Mouse (Mus musculus): ENCODE results near the gene Pfkfb3. TPM values are rescaled to one million over a fixed set of nuclear protein-coding genes. Genes with fewer than 3 reads are reported as not detected.

Pfkfb3 gene
- total RNA-seq, 1 experiment: 19.6 TPM

DNA sequence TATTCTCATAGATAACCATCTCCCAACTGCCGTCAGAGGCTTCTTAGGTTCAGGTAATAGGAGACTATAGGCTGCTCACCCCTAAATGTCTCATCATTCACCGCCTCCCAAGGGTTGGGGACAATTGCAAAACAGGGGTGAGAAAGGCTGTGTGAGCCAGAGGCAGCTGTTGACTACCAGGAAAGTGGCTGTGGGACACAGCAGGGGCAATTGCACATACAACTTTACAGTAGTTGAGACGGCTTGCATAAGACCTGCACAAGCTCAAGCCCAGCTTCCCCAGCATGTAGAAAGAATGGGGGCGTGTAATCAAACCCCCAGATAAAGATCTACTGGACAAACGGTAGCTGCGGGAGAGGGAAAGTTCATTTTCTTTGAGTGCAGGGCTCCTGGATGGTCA, 29.1 kb downstream of the Pfkfb3 start:
- no peaks in the 10 kb centered on the region for H3K9me3 ChIP-seq (ENCODE audit: control insufficient read depth, insufficient read depth, low read depth, low read length)
- no peaks in the 10 kb centered on the region; a peak in 1 of 4 replicates for H3K4me1 ChIP-seq (ENCODE audit: control insufficient read depth in 2 of 2, insufficient read depth in 2 of 2, low read length in 2 of 2, poor library complexity in 1 of 2)
- no peak overlapping the region for H3K27ac ChIP-seq (ENCODE audit: insufficient read depth, low read depth, low read length, poor library complexity, severe bottlenecking)
- no peak for TF ChIP-seq CHD2 (IDR thresholded peaks at IDR 0.05; ENCODE audit: low read depth, low read length)
- no peak for TF ChIP-seq ZNF384 (IDR thresholded peaks at IDR 0.05; ENCODE audit: low read depth, low read length)
- TF ChIP-seq HCFC1 (IDR thresholded peaks at IDR 0.05; ENCODE audit: borderline replicate concordance, insufficient read depth, low read length): no peak
- no peaks in the 10 kb centered on the region for H3K36me3 ChIP-seq (ENCODE audit: control insufficient read depth, insufficient read depth, low read length, poor library complexity, severe bottlenecking)
- H3K9ac ChIP-seq (ENCODE audit: insufficient read depth, low read depth, low read length, poor library complexity, severe bottlenecking): no peak overlapping the region
- DNase-seq (ENCODE audit: low read depth, low spot score): no peak
- H3K4me3 ChIP-seq (ENCODE audit: insufficient read depth in 1 of 2, low read depth in 1 of 2, low read length in 2 of 2, poor library complexity in 1 of 2, severe bottlenecking in 1 of 2): no peak overlapping the region
- in situ Hi-C loops (cut with MboI; ENCODE audit: low sequenced_read_pairs in 2 of 2, unreplicated experiment in 2 of 2): loop anchor here (25.0 kb wide), 1 partner anchor 187 kb away; no protein-coding TSS in a partner anchor

GRCm38 (mm10) chr2:11521758-11522157, 32.1 kb downstream of the Pfkfb3 start:
- H3K36me3 ChIP-seq (ENCODE audit: control insufficient read depth, insufficient read depth, low read length, poor library complexity, severe bottlenecking): no peaks in the 10 kb centered on the region
- no peak overlapping the region for H3K9ac ChIP-seq (ENCODE audit: insufficient read depth, low read depth, low read length, poor library complexity, severe bottlenecking)
- TF ChIP-seq ZC3H11A (IDR thresholded peaks at IDR 0.05; ENCODE audit: borderline replicate concordance, low read depth, low read length) (no peak), CHD2 (IDR thresholded peaks at IDR 0.05; ENCODE audit: low read depth, low read length) (no peak), ZNF384 (IDR thresholded peaks at IDR 0.05; ENCODE audit: low read depth, low read length) (no peak), MAFK (IDR thresholded peaks at IDR 0.05; ENCODE audit: insufficient read depth, low read depth, low read length) (no peak), HCFC1 (IDR thresholded peaks at IDR 0.05; ENCODE audit: borderline replicate concordance, insufficient read depth, low read length) (no peak)
- no peaks in the 10 kb centered on the region for H3K9me3 ChIP-seq (ENCODE audit: control insufficient read depth, insufficient read depth, low read depth, low read length)
- in situ Hi-C loops (cut with MboI; ENCODE audit: low sequenced_read_pairs in 2 of 2, unreplicated experiment in 2 of 2): no loop called here
- no peaks in the 10 kb centered on the region; a peak in 1 of 4 replicates for H3K4me1 ChIP-seq (ENCODE audit: control insufficient read depth in 2 of 2, insufficient read depth in 2 of 2, low read length in 2 of 2, poor library complexity in 1 of 2)
- H3K27ac ChIP-seq (ENCODE audit: insufficient read depth, low read depth, low read length, poor library complexity, severe bottlenecking): no peak overlapping the region
- DNase-seq (ENCODE audit: low read depth, low spot score): no peak
- H3K4me3 ChIP-seq (ENCODE audit: insufficient read depth in 1 of 2, low read depth in 1 of 2, low read length in 2 of 2, poor library complexity in 1 of 2, severe bottlenecking in 1 of 2): no peak overlapping the region

DNA sequence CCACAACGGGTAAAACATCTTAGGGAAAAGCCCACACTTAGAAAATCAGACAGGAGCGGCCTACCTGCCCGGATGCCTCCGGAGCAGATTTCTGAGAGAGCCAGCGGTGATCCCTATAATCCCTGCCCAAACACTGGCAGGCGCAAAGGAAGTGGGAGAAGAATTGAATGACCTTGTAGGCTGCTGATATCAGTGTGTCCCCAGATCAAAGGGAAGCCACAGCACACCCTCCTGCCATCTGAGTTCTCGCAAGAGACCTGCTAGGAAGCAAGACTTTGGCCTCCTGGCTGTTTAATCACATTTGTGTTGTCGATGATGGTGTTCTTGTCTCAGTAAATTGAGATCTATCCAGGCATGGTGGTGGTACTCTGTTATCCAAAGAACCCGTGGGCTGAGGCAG, 33.1 kb downstream of the Pfkfb3 start:
- H3K36me3 ChIP-seq (ENCODE audit: control insufficient read depth, insufficient read depth, low read length, poor library complexity, severe bottlenecking): no peaks in the 10 kb centered on the region
- H3K9me3 ChIP-seq (ENCODE audit: control insufficient read depth, insufficient read depth, low read depth, low read length): no peaks in the 10 kb centered on the region
- H3K9ac ChIP-seq (ENCODE audit: insufficient read depth, low read depth, low read length, poor library complexity, severe bottlenecking): no peak overlapping the region
- no peak overlapping the region for H3K27ac ChIP-seq (ENCODE audit: insufficient read depth, low read depth, low read length, poor library complexity, severe bottlenecking)
- no peak for DNase-seq (ENCODE audit: low read depth, low spot score)
- H3K4me3 ChIP-seq (ENCODE audit: insufficient read depth in 1 of 2, low read depth in 1 of 2, low read length in 2 of 2, poor library complexity in 1 of 2, severe bottlenecking in 1 of 2): no peak overlapping the region
- no peaks in the 10 kb centered on the region for H3K4me1 ChIP-seq (ENCODE audit: control insufficient read depth in 2 of 2, insufficient read depth in 2 of 2, low read length in 2 of 2, poor library complexity in 1 of 2)
- in situ Hi-C loops (cut with MboI; ENCODE audit: low sequenced_read_pairs in 2 of 2, unreplicated experiment in 2 of 2): no loop called here
- no peak for TF ChIP-seq ZNF384 (IDR thresholded peaks at IDR 0.05; ENCODE audit: low read depth, low read length)
- TF ChIP-seq HCFC1 (IDR thresholded peaks at IDR 0.05; ENCODE audit: borderline replicate concordance, insufficient read depth, low read length): no peak
- TF ChIP-seq CHD2 (IDR thresholded peaks at IDR 0.05; ENCODE audit: low read depth, low read length): no peak
- TF ChIP-seq ZC3H11A (IDR thresholded peaks at IDR 0.05; ENCODE audit: borderline replicate concordance, low read depth, low read length): no peak
- no peak for TF ChIP-seq MAFK (IDR thresholded peaks at IDR 0.05; ENCODE audit: insufficient read depth, low read depth, low read length)

DNA sequence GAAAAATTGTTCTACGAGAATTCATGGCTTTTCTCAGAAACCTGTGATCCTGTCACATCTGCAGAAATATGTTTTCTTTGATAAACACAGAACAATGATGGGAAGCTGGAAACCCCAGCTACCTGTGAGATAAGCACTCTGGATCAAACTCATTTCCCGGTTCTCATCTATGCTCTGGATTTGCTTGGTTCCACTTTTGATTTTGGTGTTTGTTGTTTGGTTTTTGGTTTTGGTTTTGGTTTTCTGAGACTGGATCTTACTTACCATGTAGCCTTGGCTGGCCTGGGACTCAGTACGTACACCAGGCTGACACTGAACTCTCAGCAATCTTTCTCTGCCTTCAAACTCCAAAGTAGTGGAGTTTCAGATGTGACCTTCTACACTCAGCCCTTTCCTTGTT, 38.0 kb downstream of the Pfkfb3 start:
- H3K27ac ChIP-seq (ENCODE audit: insufficient read depth, low read depth, low read length, poor library complexity, severe bottlenecking): no peak overlapping the region
- TF ChIP-seq CHD2 (IDR thresholded peaks at IDR 0.05; ENCODE audit: low read depth, low read length): no peak
- TF ChIP-seq MAFK (IDR thresholded peaks at IDR 0.05; ENCODE audit: insufficient read depth, low read depth, low read length): no peak
- TF ChIP-seq ZC3H11A (IDR thresholded peaks at IDR 0.05; ENCODE audit: borderline replicate concordance, low read depth, low read length): no peak
- no peak for TF ChIP-seq HCFC1 (IDR thresholded peaks at IDR 0.05; ENCODE audit: borderline replicate concordance, insufficient read depth, low read length)
- no peak for TF ChIP-seq ZNF384 (IDR thresholded peaks at IDR 0.05; ENCODE audit: low read depth, low read length)
- H3K4me3 ChIP-seq (ENCODE audit: insufficient read depth in 1 of 2, low read depth in 1 of 2, low read length in 2 of 2, poor library complexity in 1 of 2, severe bottlenecking in 1 of 2): no peak overlapping the region
- no peaks in the 10 kb centered on the region for H3K9me3 ChIP-seq (ENCODE audit: control insufficient read depth, insufficient read depth, low read depth, low read length)
- no peak for DNase-seq (ENCODE audit: low read depth, low spot score)
- in situ Hi-C loops (cut with MboI; ENCODE audit: low sequenced_read_pairs in 2 of 2, unreplicated experiment in 2 of 2): no loop called here
- H3K36me3 ChIP-seq (ENCODE audit: control insufficient read depth, insufficient read depth, low read length, poor library complexity, severe bottlenecking): no peaks in the 10 kb centered on the region
- H3K4me1 ChIP-seq (ENCODE audit: control insufficient read depth in 2 of 2, insufficient read depth in 2 of 2, low read length in 2 of 2, poor library complexity in 1 of 2): no peaks in the 10 kb centered on the region
- no peak overlapping the region for H3K9ac ChIP-seq (ENCODE audit: insufficient read depth, low read depth, low read length, poor library complexity, severe bottlenecking)
